Mouse (Mus musculus) induced T-regulatory cell, adult 2 months (primary cell): Measurements from ENCODE around the gene Macf1.
"Not testable (repeated sequence)": the region's sequence is repeated elsewhere in the genome, so short reads cannot be mapped to it uniquely, and the experiment has no call there.

Experiments used
- DNase-seq: peaks from one replicate; pipeline ENCODE4 v3.0.0-alpha.2; 2012; ENCODE audit warnings: low read depth

The Macf1 gene

GRCm38 (mm10) chr4:123535271-123535670 is 148.9 kb downstream of the Macf1 start:
- peak; percentile 80 for DNase-seq

- peak; percentile 46 for DNase-seq
Measured at GRCm38 (mm10) chr4:123532001-123532400, 152.2 kb downstream of the Macf1 start.

- no peak for DNase-seq
Measured at GRCm38 (mm10) chr4:123530976-123531375, 153.2 kb downstream of the Macf1 start.

- DNase-seq: peak; percentile 43
Measured at GRCm38 (mm10) chr4:123529230-123529629, 154.9 kb downstream of the Macf1 start.

- DNase-seq: no peak
Measured at GRCm38 (mm10) chr4:123527607-123528010, 156.6 kb downstream of the Macf1 start.

GRCm38 (mm10) chr4:123526779-123527280 is 157.3 kb downstream of the Macf1 start:
- no peak for DNase-seq

GRCm38 (mm10) chr4:123524746-123525145 is 159.4 kb downstream of the Macf1 start:
- DNase-seq: no peak

- not testable (repeated sequence) for DNase-seq
Measured at GRCm38 (mm10) chr4:123520123-123520522, 164.0 kb downstream of the Macf1 start.

GRCm38 (mm10) chr4:123515673-123516072 is 168.5 kb downstream of the Macf1 start:
- DNase-seq: no peak

- no peak for DNase-seq
Measured at GRCm38 (mm10) chr4:123510201-123510600, 174.0 kb downstream of the Macf1 start.

GRCm38 (mm10) chr4:123489086-123489485 is 195.1 kb downstream of the Macf1 start:
- DNase-seq: no peak

GRCm38 (mm10) chr4:123479991-123480390 is 204.2 kb downstream of the Macf1 start:
- DNase-seq: no peak

GRCm38 (mm10) chr4:123478655-123479433 is 205.3 kb downstream of the Macf1 start:
- DNase-seq: no peak

- no peak for DNase-seq
Measured at GRCm38 (mm10) chr4:123465799-123466198, 218.4 kb downstream of the Macf1 start.

- DNase-seq: peak; percentile 10
Measured at GRCm38 (mm10) chr4:123460595-123461272, 223.4 kb downstream of the Macf1 start.

- no peak for DNase-seq
Measured at GRCm38 (mm10) chr4:123454871-123455640, 229.1 kb downstream of the Macf1 start.

- no peak for DNase-seq
Measured at GRCm38 (mm10) chr4:123453729-123454128, 230.4 kb downstream of the Macf1 start.

- no peak for DNase-seq
Measured at GRCm38 (mm10) chr4:123451991-123452390, 232.2 kb downstream of the Macf1 start.

GRCm38 (mm10) chr4:123449304-123449703 is 234.9 kb downstream of the Macf1 start:
- DNase-seq: no peak

- no peak for DNase-seq
Measured at GRCm38 (mm10) chr4:123448015-123448414, 236.1 kb downstream of the Macf1 start.

- DNase-seq: no peak
Measured at GRCm38 (mm10) chr4:123447251-123447650, 236.9 kb downstream of the Macf1 start.

- no peak for DNase-seq
Measured at GRCm38 (mm10) chr4:123446754-123447153, 237.4 kb downstream of the Macf1 start.
